Mouse (Mus musculus) neutrophil, adult 5-6 weeks (primary cell): ENCODE measurements around the gene Nsun4. TPM values are rescaled to one million over a fixed set of nuclear protein-coding genes. Genes with fewer than 3 reads are reported as not detected.

Source experiments
- ATAC-seq: fragments of 151-379, 151-347 bp; 2 replicates; pipeline ENCODE4 v1.8.0; 2017; ENCODE audit warnings: mild to moderate bottlenecking, moderate TSS enrichment; ENCODE audit not compliant: insufficient number of reproducible peaks, poor library complexity, low FRiP score, severe bottlenecking; ENCODE audit errors: extremely low read depth
- total RNA-seq: library from RNA; stranded (forward); fragments of 200-1000 nt; gene quantifications from 2 replicates; pipeline ENCODE4 v1.2.3, GENCODE M21; 2017

The Nsun4 gene
- total RNA-seq, 1 experiment from 2014 or later, result 49.6 TPM

- no peak for ATAC-seq
Measured at GRCm38 (mm10) chr4:115994662-115995375, 58.9 kb downstream of the Nsun4 start.

GRCm38 (mm10) chr4:115989382-115989781 lies 64.3 kb downstream of the Nsun4 start:
- no peak for ATAC-seq

- ATAC-seq, result no peak
Measured at GRCm38 (mm10) chr4:115987858-115988530, 65.7 kb downstream of the Nsun4 start.

DNA sequence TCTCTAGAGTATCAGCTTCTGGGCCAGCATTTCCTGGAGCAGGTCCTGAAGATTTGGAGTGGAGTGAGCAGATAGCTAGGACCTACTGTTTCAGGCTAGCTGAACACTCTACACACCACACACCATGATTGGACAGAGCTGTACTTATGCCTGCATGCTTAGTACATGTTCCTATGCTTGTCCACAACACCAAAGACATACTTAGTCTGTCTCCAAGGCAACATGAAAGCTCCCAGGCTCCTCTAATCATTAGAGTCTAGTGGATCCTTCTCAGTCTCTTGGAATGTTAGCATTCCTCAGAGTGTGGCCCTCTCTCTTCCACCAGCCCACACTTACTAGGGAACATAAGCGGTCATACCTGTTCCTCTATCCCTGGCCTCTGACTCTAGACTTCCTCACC lies 66.2 kb downstream of the Nsun4 start:
- no peak for ATAC-seq

- ATAC-seq, result no peak
Measured at GRCm38 (mm10) chr4:115984967-115985366, 68.7 kb downstream of the Nsun4 start.

- ATAC-seq, result peak; percentile 60
Measured at GRCm38 (mm10) chr4:115984111-115984510, 69.6 kb downstream of the Nsun4 start.

Other genes with a start within 250 kb of the Nsun4 start
- 16.5 and 20.5 TPM in 2 replicates for gene Mob3c, start 225.8 kb downstream of the Nsun4 start, total RNA-seq
- gene Mknk1, start 214.7 kb downstream of the Nsun4 start, total RNA-seq, result 210 and 228 TPM in 2 replicates
- not detected in 2 replicates for gene Kncn, start 169.5 kb downstream of the Nsun4 start, total RNA-seq
- gene 6430628N08Rik, start 163.2 kb downstream of the Nsun4 start, total RNA-seq, result 0.25 TPM in 1 of 2 replicates, not detected in the other
- not detected in 2 replicates for gene Dmbx1, start 114.0 kb downstream of the Nsun4 start, total RNA-seq
- gene Faah, start 36.0 kb downstream of the Nsun4 start, total RNA-seq, result 14.7 and 15.8 TPM in 2 replicates
- gene Uqcrh, start 21.2 kb upstream of the Nsun4 start, total RNA-seq, result 251 and 277 TPM in 2 replicates
- 14.8 and 19.8 TPM in 2 replicates for gene Lrrc41, start 21.4 kb upstream of the Nsun4 start, total RNA-seq
- 0.86 and 0.93 TPM in 2 replicates for gene Rad54l, start 69.8 kb upstream of the Nsun4 start, total RNA-seq
- gene Pomgnt1, start 70.0 kb upstream of the Nsun4 start, total RNA-seq, result 21.2 and 24.2 TPM in 2 replicates
- gene Lurap1, start 97.5 kb upstream of the Nsun4 start, total RNA-seq, result 0.37 and 0.58 TPM in 2 replicates
- 5.0 and 7.1 TPM in 2 replicates for gene Tspan1, start 113.7 kb upstream of the Nsun4 start, total RNA-seq
- not detected in 2 replicates for gene 1700042G07Rik, start 119.5 kb upstream of the Nsun4 start, total RNA-seq
- not detected in 2 replicates for gene Gm49337, start 119.5 kb upstream of the Nsun4 start, total RNA-seq
- gene Pik3r3, start 167.7 kb upstream of the Nsun4 start, total RNA-seq, result 0.70 and 1.6 TPM in 2 replicates